In genomic region chr15:25059347-25059746, GRCm38 (mm10) we compare ENCODE assay signal across 29 mouse cellular contexts.
DNase-seq lines count a peak whose midpoint lies in the region; ATAC-seq and TF ChIP-seq lines count a peak whose summit lies in the region.
"Had no signal": no experiment of that assay in that cellular context is flagged by ENCODE, and none has a peak within 500 bp of the region (broad histone marks: within the 10 kb centered on the region; RNA-seq: fewer than 3 reads in every experiment).

No protein-coding gene starts in this region.

- no peak for ATAC-seq in hindbrain, postnatal 0 days
- ATAC-seq in hindbrain, embryonic 11.5 days (ENCODE audit: low FRiP score) = no peak
- ATAC-seq in lung, embryonic 14.5 days (ENCODE audit: insufficient read depth) = no peak
- ATAC-seq: CD4-positive, CD25-positive, alpha-beta regulatory T cell, adult 4 months; liver, embryonic 12.5 days; midbrain, embryonic 13.5 days had no signal

- peaks cover 4% of the 10 kb centered on the region; the same call in 1 of the 2 replicates for H3K9me3 ChIP-seq in hindbrain, postnatal 0 days (ENCODE audit: low read length)
- no peaks in the 10 kb centered on the region for H3K9me3 ChIP-seq in hindbrain, embryonic 11.5 days (ENCODE audit: control insufficient read depth, low read length)
- H3K9me3 ChIP-seq in lung, embryonic 14.5 days (ENCODE audit: low read depth, low read length) = no peaks in the 10 kb centered on the region
- H3K9me3 ChIP-seq: embryonic facial prominence, embryonic 13.5 days; forebrain, embryonic 12.5 days; heart, embryonic 13.5 days; hindbrain, embryonic 13.5 days; kidney, embryonic 15.5 days; limb, embryonic 13.5 days; liver, embryonic 12.5 days; midbrain, embryonic 13.5 days had no signal

- peak; percentile 19 for DNase-seq in hindbrain, postnatal 0 days (ENCODE audit: low spot score)
- DNase-seq in hindbrain, embryonic 11.5 days (ENCODE audit: low spot score) = no peak
- peak; percentile 6 for DNase-seq in lung, embryonic 14.5 days
- no peak for DNase-seq in lung, adult 2 months
- DNase-seq in cerebellum, adult 8-10 months = peak; percentile 21
- peak; percentile 70 to 73 for DNase-seq in cerebellum, postnatal 36 days
- no peak for DNase-seq in frontal cortex, postnatal 36 days (ENCODE audit: low spot score in 2 of 2)
- DNase-seq in gastrocnemius, postnatal 4 days (ENCODE audit: low spot score in 2 of 2) = no peak
- DNase-seq: adrenal gland, postnatal 14 days; embryo, embryonic 11 days; gastrocnemius, adult 2 months; heart, postnatal 14 days; layer of hippocampus, postnatal 36 days; lung, adult 18-20 months; retina, postnatal 1 day; right cerebral cortex, postnatal 25 days; spleen, adult 18-20 months; thymus, postnatal 14 days had no signal

- no peak for TF ChIP-seq CTCF in hindbrain, postnatal 0 days (IDR thresholded peaks at IDR 0.05; ENCODE audit: low read depth)
- TF ChIP-seq CTCF in lung, embryonic 14.5 days (IDR thresholded peaks at IDR 0.05; ENCODE audit: low read depth) = no peak
- TF ChIP-seq CTCF in lung, adult 2 months (IDR thresholded peaks at IDR 0.05; ENCODE audit: insufficient read depth, low read length) = no peak

- TF ChIP-seq POLR2A in lung, adult 2 months (IDR thresholded peaks at IDR 0.05; ENCODE audit: borderline replicate concordance, extremely low read depth, low read depth, low read length) = no peak

- H3K27me3 ChIP-seq in hindbrain, postnatal 0 days (ENCODE audit: insufficient read depth, low read length) = no peaks in the 10 kb centered on the region
- H3K27me3 ChIP-seq in hindbrain, embryonic 11.5 days (ENCODE audit: control insufficient read depth, insufficient read depth, low read length) = no peaks in the 10 kb centered on the region
- no peaks in the 10 kb centered on the region for H3K27me3 ChIP-seq in lung, embryonic 14.5 days (ENCODE audit: insufficient read depth, low read length)
- H3K27me3 ChIP-seq: embryonic facial prominence, embryonic 13.5 days; forebrain, embryonic 12.5 days; heart, embryonic 13.5 days; hindbrain, embryonic 13.5 days; kidney, embryonic 15.5 days; limb, embryonic 13.5 days; liver, embryonic 12.5 days; midbrain, embryonic 13.5 days had no signal

- H3K4me2 ChIP-seq in hindbrain, postnatal 0 days (ENCODE audit: low read depth, low read length) = no peak overlapping the region
- H3K4me2 ChIP-seq in hindbrain, embryonic 11.5 days (replicated peaks; ENCODE audit: low read depth, low read length) = no peak overlapping the region
- no peak overlapping the region for H3K4me2 ChIP-seq in lung, embryonic 14.5 days
- H3K4me2 ChIP-seq: embryonic facial prominence, embryonic 13.5 days; forebrain, embryonic 12.5 days; heart, embryonic 13.5 days; hindbrain, embryonic 13.5 days; kidney, embryonic 15.5 days; limb, embryonic 13.5 days; liver, embryonic 12.5 days; midbrain, embryonic 13.5 days had no signal

- H3K27ac ChIP-seq in hindbrain, postnatal 0 days = no peak overlapping the region
- H3K27ac ChIP-seq in hindbrain, embryonic 11.5 days (ENCODE audit: low read depth, low read length) = no peak overlapping the region
- no peak overlapping the region for H3K27ac ChIP-seq in lung, embryonic 14.5 days (ENCODE audit: low read depth)
- H3K27ac ChIP-seq: embryonic facial prominence, embryonic 13.5 days; forebrain, embryonic 12.5 days; gastrocnemius, adult 2 months; heart, embryonic 13.5 days; hindbrain, embryonic 13.5 days; kidney, embryonic 15.5 days; layer of hippocampus, adult 2 months; limb, embryonic 13.5 days; liver, embryonic 12.5 days; midbrain, embryonic 13.5 days had no signal

- H3K36me3 ChIP-seq in hindbrain, postnatal 0 days (ENCODE audit: insufficient read depth, low read length) = no peaks in the 10 kb centered on the region
- no peaks in the 10 kb centered on the region for H3K36me3 ChIP-seq in hindbrain, embryonic 11.5 days (ENCODE audit: control insufficient read depth, insufficient read depth, low read length)
- H3K36me3 ChIP-seq in lung, embryonic 14.5 days (ENCODE audit: insufficient read depth) = no peaks in the 10 kb centered on the region
- H3K36me3 ChIP-seq: embryonic facial prominence, embryonic 13.5 days; forebrain, embryonic 12.5 days; heart, embryonic 13.5 days; hindbrain, embryonic 13.5 days; kidney, embryonic 15.5 days; limb, embryonic 13.5 days; liver, embryonic 12.5 days; midbrain, embryonic 13.5 days had no signal

- H3K4me3 ChIP-seq in hindbrain, postnatal 0 days (ENCODE audit: low read length) = no peak overlapping the region
- no peak overlapping the region for H3K4me3 ChIP-seq in hindbrain, embryonic 11.5 days (ENCODE audit: low read depth, low read length)
- no peak overlapping the region for H3K4me3 ChIP-seq in lung, embryonic 14.5 days (ENCODE audit: low read depth, low read length)
- H3K4me3 ChIP-seq in lung, adult 2 months (replicated peaks; ENCODE audit: extremely low read depth, low read depth, low read length) = no peak overlapping the region
- H3K4me3 ChIP-seq: embryonic facial prominence, embryonic 13.5 days; erythroblast, embryonic 14.5 days; forebrain, embryonic 12.5 days; gastrocnemius, adult 2 months; heart, embryonic 13.5 days; hindbrain, embryonic 13.5 days; kidney, embryonic 15.5 days; layer of hippocampus, adult 2 months; limb, embryonic 13.5 days; liver, embryonic 12.5 days; midbrain, embryonic 13.5 days had no signal

- H3K4me1 ChIP-seq in hindbrain, postnatal 0 days (ENCODE audit: insufficient read depth, low read length) = no peaks in the 10 kb centered on the region
- no peaks in the 10 kb centered on the region for H3K4me1 ChIP-seq in hindbrain, embryonic 11.5 days (replicated peaks; ENCODE audit: control insufficient read depth, insufficient read depth, low read length)
- H3K4me1 ChIP-seq in lung, embryonic 14.5 days (ENCODE audit: insufficient read depth) = no peaks in the 10 kb centered on the region
- H3K4me1 ChIP-seq in lung, adult 2 months (ENCODE audit: control insufficient read depth, insufficient read depth, low read length) = no peaks in the 10 kb centered on the region
- H3K4me1 ChIP-seq: embryonic facial prominence, embryonic 13.5 days; forebrain, embryonic 12.5 days; heart, embryonic 13.5 days; hindbrain, embryonic 13.5 days; kidney, embryonic 15.5 days; limb, embryonic 13.5 days; liver, embryonic 12.5 days; midbrain, embryonic 13.5 days had no signal

- H3K9ac ChIP-seq in hindbrain, postnatal 0 days (replicated peaks; ENCODE audit: low read length) = no peak overlapping the region
- no peak overlapping the region for H3K9ac ChIP-seq in hindbrain, embryonic 11.5 days (ENCODE audit: low read depth, low read length)
- H3K9ac ChIP-seq in lung, embryonic 14.5 days = no peak overlapping the region
- H3K9ac ChIP-seq: embryonic facial prominence, embryonic 13.5 days; forebrain, embryonic 12.5 days; heart, embryonic 13.5 days; hindbrain, embryonic 13.5 days; kidney, embryonic 15.5 days; limb, embryonic 13.5 days; liver, embryonic 12.5 days; midbrain, embryonic 13.5 days had no signal

Comparison
In these comparisons a context has a peak if more than half of its experiments do, and no peak if none do; other contexts are left out.
1. DNase-seq: peak in hindbrain, postnatal 0 days (single experiment), lung, embryonic 14.5 days (single experiment), cerebellum, adult 8-10 months (single experiment) and cerebellum, postnatal 36 days (2 of 2); none in hindbrain, embryonic 11.5 days (single experiment), lung, adult 2 months (single experiment), frontal cortex, postnatal 36 days (0 of 2) and gastrocnemius, postnatal 4 days (0 of 2).